Mouse (Mus musculus): ENCODE results near the gene Ttll8.

Ttll8 gene

DNA sequence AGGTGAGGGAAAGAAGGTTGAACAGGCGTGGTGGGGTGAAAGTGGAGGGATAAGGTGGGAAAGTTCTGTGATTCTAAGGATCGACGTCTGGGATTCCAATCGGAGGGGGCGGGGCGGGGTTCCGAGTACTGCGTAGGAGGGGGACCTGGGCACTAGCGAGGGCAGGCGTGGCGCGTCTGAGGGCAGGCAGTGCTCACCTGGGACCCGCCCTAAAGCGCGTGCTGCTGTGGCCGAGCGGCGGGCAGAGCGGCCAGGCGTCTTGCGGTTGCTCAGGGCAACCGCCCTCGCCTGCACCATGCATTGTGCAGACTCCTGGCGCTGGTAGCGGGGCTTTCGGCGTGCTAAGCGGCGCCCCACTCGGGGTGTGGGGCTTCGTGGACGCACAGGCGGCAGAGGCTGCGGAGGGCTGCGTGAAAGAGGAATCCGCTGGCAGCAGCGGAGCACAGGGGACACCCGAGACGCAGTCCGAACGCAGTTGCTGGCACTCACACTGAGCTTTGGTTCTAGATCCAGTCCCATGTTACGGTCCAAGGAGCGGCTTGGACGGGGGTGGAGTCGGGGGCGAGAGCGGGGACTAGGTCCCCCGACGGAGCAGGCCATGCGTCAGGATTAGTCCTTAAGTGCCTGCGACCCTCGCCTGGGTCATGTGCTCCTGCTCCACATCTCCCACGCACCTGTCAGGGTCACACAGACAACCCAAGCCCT, at the start of gene Ttll8:
TSS of gene Ttll8 (minus strand) at position 51 of the 705 bp plus-strand sequence.
- in situ Hi-C loops (cut with MboI; ENCODE audit: low pct_unique_long_range_greater_than_20kb in 1 of 2, low sequenced_read_pairs in 2 of 2, unreplicated experiment in 1 of 2) = no loop called here

GRCm38 (mm10) chr15:89001245-89001644, 47.0 kb upstream of the Ttll8 start:
- in situ Hi-C loops (cut with MboI; ENCODE audit: low pct_unique_long_range_greater_than_20kb in 1 of 2, low sequenced_read_pairs in 2 of 2, unreplicated experiment in 1 of 2) = no loop called here

DNA sequence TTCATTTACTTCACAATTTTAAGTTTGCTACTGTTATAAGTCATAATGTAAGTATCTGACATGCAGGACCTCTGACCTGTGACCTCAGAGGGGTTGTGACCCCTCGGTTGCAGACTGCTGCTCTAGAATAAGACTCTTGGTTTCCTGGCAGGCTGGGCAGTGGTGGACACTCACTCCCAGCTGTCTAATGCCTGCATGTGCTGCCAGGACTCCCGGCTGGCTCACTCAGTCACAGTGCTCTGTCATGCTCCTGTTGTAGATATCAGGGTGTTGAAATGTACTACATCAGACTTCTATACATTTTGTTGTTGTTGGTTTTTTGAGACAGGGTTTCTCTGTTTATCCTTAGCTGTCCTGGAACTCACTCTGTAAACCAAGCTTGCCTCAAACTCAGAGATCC, 46.1 kb upstream of the Ttll8 start:
- in situ Hi-C loops (cut with MboI; ENCODE audit: low pct_unique_long_range_greater_than_20kb in 1 of 2, low sequenced_read_pairs in 2 of 2, unreplicated experiment in 1 of 2) = no loop called here

GRCm38 (mm10) chr15:88999124-88999523, 44.9 kb upstream of the Ttll8 start:
- in situ Hi-C loops (cut with MboI; ENCODE audit: low pct_unique_long_range_greater_than_20kb in 1 of 2, low sequenced_read_pairs in 2 of 2, unreplicated experiment in 1 of 2) = no loop called here

- in situ Hi-C loops (cut with MboI; ENCODE audit: low pct_unique_long_range_greater_than_20kb in 1 of 2, low sequenced_read_pairs in 2 of 2, unreplicated experiment in 1 of 2) = no loop called here
Observed at GRCm38 (mm10) chr15:88998636-88999035, 44.4 kb upstream of the Ttll8 start.

GRCm38 (mm10) chr15:88989236-88989635, 35.0 kb upstream of the Ttll8 start:
- in situ Hi-C loops (cut with MboI; ENCODE audit: low pct_unique_long_range_greater_than_20kb in 1 of 2, low sequenced_read_pairs in 2 of 2, unreplicated experiment in 1 of 2) = no loop called here

- in situ Hi-C loops (cut with MboI; ENCODE audit: low pct_unique_long_range_greater_than_20kb in 1 of 2, low sequenced_read_pairs in 2 of 2, unreplicated experiment in 1 of 2) = no loop called here
Observed at GRCm38 (mm10) chr15:88982534-88983079, 28.4 kb upstream of the Ttll8 start, which contains the start of gene Mov10l1. TSS of gene Mov10l1 (plus strand) at chr15:88982909.

GRCm38 (mm10) chr15:88979138-88979446, 24.9 kb upstream of the Ttll8 start:
- in situ Hi-C loops (cut with MboI; ENCODE audit: low pct_unique_long_range_greater_than_20kb in 1 of 2, low sequenced_read_pairs in 2 of 2, unreplicated experiment in 1 of 2) = no loop called here

DNA sequence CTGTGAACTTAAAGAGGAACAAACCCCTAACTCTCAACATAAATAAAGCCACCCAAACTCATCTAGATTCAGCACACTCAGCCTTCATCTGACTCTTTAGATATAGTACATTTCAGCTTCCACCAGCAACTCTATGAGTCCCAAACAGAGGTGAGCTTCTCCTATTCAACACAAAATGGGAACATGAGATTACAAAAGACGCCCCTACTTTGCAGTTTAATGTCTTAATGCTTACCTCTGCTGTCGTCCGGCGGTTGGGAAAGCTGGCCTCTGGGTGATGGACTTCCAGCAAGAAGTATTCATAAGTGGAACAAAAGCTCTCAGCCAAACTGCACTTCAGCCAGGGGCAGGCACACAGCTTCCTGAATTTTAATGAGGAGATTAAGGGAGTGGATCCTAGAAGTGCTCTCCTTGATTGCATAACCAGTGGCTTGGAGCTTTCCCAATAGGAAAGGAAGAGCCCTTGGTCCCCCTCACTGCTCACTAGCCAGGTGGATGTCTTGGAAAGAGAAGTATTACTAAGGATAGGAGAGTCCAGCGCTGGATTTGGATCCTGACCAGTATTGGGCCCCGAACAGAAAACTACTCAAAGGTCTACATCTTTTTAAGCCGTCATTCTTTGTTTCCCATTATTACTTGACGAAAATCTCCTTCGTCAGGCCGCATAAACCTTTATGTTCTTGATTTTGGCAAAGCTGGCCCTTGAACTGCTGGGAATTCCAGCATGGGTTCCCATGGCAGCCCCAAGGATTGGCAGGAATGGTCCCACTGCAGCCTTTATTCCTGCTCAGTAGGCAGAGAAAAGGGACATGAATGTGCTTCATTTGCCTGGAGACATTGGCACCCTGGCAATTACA, 24.3 kb upstream of the Ttll8 start, which contains the start of gene Mlc1:
TSS of gene Mlc1 (minus strand) at position 727 of the 857 bp plus-strand sequence.
- in situ Hi-C loops (cut with MboI; ENCODE audit: low pct_unique_long_range_greater_than_20kb in 1 of 2, low sequenced_read_pairs in 2 of 2, unreplicated experiment in 1 of 2) = no loop called here

- in situ Hi-C loops (cut with MboI; ENCODE audit: low pct_unique_long_range_greater_than_20kb in 1 of 2, low sequenced_read_pairs in 2 of 2, unreplicated experiment in 1 of 2) = no loop called here
Observed at GRCm38 (mm10) chr15:88972300-88972699, 18.1 kb upstream of the Ttll8 start.

DNA sequence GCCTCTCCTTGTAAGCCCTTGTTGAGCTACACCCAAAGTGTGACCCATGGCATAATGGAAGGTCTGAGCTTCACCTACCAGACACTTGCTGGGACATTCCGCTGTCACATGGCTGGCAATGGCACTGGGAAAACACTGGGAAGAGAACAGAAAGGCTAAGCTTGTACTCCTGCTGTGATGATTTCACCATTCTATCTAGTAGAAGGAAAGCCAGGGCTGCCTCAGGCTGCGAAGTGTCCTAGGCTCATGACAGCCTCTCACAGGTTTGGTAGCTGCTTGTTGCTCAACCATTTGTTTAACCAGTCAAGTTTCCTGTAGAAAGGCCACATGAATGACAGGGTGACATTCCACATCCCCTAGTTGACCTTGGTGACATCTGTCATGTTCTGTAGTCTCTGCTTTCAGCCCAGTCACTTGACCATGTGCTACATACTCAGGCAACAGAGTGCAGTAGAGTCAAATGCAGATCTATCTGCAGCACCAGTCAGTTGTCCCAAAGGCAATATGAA, 9.9 kb upstream of the Ttll8 start:
- in situ Hi-C loops (cut with MboI; ENCODE audit: low pct_unique_long_range_greater_than_20kb in 1 of 2, low sequenced_read_pairs in 2 of 2, unreplicated experiment in 1 of 2) = no loop called here

GRCm38 (mm10) chr15:88957522-88957921, 3.3 kb upstream of the Ttll8 start:
- in situ Hi-C loops (cut with MboI; ENCODE audit: low pct_unique_long_range_greater_than_20kb in 1 of 2, low sequenced_read_pairs in 2 of 2, unreplicated experiment in 1 of 2) = no loop called here

- in situ Hi-C loops (cut with MboI; ENCODE audit: low pct_unique_long_range_greater_than_20kb in 1 of 2, low sequenced_read_pairs in 2 of 2, unreplicated experiment in 1 of 2) = no loop called here
Observed at GRCm38 (mm10) chr15:88955342-88955741, 1.1 kb upstream of the Ttll8 start.

- in situ Hi-C loops (cut with MboI; ENCODE audit: low pct_unique_long_range_greater_than_20kb in 1 of 2, low sequenced_read_pairs in 2 of 2, unreplicated experiment in 1 of 2) = no loop called here
Observed at GRCm38 (mm10) chr15:88951246-88951645, 3.0 kb downstream of the Ttll8 start.

DNA sequence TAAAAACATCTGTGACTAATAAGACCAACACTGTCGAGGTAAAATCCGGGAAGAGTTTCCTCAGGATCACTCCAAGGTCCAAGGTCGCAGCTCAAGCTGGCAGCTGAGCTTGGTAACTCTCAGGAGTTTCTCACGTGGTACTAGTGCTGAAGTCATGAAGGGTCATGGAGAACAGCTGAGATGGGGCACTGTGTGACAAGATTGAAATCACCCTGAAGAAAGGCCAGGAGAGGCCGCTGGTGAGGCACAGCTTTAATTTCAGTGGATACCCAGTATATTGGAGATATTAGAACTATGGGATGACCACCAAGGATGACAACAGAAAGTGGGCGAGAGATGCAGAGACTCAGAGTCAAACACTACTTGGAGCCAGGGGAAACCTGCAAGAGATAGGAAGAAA, 7.4 kb downstream of the Ttll8 start:
- in situ Hi-C loops (cut with MboI; ENCODE audit: low pct_unique_long_range_greater_than_20kb in 1 of 2, low sequenced_read_pairs in 2 of 2, unreplicated experiment in 1 of 2) = no loop called here

GRCm38 (mm10) chr15:88943896-88944551, 10.2 kb downstream of the Ttll8 start:
- in situ Hi-C loops (cut with MboI; ENCODE audit: low pct_unique_long_range_greater_than_20kb in 1 of 2, low sequenced_read_pairs in 2 of 2, unreplicated experiment in 1 of 2) = no loop called here

- in situ Hi-C loops (cut with MboI; ENCODE audit: low pct_unique_long_range_greater_than_20kb in 1 of 2, low sequenced_read_pairs in 2 of 2, unreplicated experiment in 1 of 2) = no loop called here
Observed at GRCm38 (mm10) chr15:88942783-88943182, 11.4 kb downstream of the Ttll8 start.

DNA sequence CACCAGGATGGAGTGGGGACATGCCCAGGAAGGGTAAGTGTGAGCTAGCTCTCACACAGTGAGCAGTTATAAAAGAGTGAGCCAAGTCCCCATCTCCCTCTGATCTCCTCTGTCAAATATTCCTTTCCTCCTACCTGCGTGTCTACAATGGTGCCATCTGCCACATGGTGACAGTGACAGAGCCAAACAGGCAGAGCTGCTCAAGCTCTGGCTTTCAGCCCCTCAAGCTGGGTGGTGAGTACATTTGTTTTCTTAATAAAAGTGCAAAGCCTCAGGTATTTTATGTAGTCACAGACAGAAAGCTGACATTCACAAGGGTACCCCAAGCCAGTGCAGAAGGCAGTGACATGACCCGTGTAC, 16.9 kb downstream of the Ttll8 start:
- in situ Hi-C loops (cut with MboI; ENCODE audit: low pct_unique_long_range_greater_than_20kb in 1 of 2, low sequenced_read_pairs in 2 of 2, unreplicated experiment in 1 of 2) = no loop called here

Data from mouse embryonic stem cell (cell line).